Mouse (Mus musculus): ENCODE results near the gene Caap1.
A peak's percentile ranks its signal among the peaks of the same experiment; 100 is the strongest.

Caap1 gene

GRCm38 (mm10) chr4:94556265-94557054 is at the start of gene Caap1, which contains the start of gene Gm10306:
TSS of gene Caap1 (minus strand) at chr4:94556796.
TSS of gene Gm10306 (plus strand) at chr4:94556546.
- DNase-seq (ENCODE audit: low spot score) = peak; percentile 93

DNA sequence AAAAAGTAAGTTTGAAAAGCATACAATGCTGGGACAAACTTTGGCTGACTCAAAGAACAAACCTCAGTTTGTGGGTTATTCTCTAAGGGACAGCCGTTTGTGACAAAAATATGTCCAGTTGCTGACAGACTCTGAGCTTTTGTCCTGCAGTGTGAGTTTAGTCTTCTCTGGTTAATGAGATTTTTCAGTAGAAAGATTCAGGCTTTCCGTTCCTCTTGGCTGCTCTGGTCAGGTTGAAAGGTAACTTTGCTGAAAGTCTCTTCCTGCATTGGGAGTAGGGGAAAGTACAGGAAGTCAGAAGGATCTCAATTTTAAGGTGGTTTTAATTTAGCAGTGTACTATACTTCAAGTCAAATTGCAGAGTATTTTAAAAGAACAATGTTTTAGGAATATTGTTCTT is 49.0 kb upstream of the Caap1 start:
- no peak for DNase-seq (ENCODE audit: low spot score)

GRCm38 (mm10) chr4:94604452-94605019 is 47.9 kb upstream of the Caap1 start:
- no peak for DNase-seq (ENCODE audit: low spot score)

DNA sequence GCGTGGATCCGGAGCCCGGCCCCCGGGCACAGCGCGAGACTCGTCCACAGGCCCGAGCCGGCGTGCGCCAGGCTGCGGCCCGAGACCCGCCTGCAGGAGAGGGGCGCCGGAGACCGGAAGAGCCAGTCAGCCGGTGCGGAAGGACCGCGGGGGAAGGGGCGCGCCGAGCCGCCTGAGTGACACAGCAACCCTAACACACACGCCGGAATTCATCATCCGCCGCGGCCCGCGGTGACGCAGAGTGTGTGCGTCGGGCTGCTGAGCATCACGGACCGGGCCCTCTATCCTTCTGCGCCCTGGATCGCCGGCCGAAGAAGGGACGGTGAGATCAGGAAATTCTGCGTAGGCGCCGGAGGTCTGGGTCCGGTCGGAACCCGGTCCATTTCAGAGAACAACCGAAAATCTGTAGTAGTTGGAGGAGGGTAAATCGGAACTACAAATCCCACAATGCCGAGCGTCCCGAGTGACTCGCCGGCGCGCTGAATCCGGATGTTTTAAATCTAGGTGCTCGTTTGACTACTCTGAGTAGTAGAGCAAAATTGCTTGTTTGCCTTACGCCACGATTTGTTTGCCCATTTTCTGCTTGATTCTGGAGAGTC is 46.5 kb upstream of the Caap1 start, which contains the start of gene Plaa:
TSS of gene Plaa (minus strand) at position 214 of the 599 bp plus-strand sequence.
- DNase-seq (ENCODE audit: low spot score) = peak; percentile 80

DNA sequence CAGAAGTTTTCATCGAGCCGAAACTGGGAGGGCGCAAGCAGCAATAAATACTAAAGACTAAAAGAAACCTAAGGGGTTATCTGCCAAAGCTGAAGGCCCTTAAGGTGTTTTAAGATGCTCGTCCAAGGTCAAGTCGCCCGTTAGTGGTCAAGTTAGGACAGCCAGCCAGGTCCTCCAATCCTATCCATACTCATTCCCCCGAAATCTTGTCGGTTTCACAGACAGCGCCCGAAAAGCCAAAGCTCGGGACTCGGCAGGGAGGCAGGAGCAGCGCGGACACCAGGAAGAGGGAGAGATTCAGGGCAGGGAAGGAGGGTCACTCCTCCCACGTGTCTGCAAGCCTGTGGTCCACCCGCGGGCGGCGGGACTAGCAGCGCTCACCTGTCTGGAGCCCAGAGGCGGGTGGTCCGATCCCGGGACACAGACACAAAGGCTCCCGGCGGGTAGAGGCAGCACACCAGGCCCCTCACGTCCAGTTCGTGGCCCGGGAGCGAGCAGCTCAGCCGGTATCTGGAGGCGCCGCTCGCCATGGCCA is 46.0 kb upstream of the Caap1 start:
- DNase-seq (ENCODE audit: low spot score) = no peak

DNA sequence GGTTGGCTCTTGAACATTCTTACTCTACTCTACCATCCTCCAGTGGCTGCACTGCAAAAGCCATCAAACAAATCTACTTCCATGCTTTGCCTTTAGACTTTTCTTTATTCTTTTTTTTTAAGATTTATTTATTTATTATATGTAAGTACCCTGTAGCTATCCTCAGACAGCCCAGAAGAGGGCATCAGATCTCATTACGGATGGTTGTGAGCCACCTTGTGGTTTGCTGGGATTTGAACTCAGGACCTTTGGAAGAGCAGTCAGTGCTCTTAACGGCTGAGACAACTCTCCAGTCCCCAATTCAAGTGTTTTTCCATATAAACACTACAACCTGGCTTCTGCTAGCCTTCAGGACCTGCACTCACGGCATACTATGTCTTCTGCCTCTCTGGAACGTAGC is 44.8 kb upstream of the Caap1 start:
- no peak for DNase-seq (ENCODE audit: low spot score)

DNA sequence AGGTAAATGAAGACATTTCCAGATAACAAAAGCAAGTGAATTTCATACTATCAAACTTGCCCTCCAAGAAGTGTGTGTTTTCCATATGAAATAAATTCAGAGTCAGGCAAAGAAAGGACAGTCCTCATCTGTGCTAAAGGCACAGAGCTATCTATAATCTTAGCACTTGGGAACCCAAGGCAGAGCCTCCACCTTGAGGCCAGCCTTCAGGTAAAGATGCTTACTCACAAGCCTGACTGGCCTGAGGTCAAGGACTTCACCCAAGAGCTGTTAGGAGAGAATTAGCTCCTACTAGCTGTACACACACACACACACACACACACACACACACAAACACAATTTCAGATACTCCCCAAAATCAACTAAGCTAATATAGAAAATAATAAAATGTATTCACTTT is 36.1 kb upstream of the Caap1 start:
- DNase-seq (ENCODE audit: low spot score) = no peak

GRCm38 (mm10) chr4:94591765-94592381 is 35.3 kb upstream of the Caap1 start:
- DNase-seq (ENCODE audit: low spot score) = no peak

DNA sequence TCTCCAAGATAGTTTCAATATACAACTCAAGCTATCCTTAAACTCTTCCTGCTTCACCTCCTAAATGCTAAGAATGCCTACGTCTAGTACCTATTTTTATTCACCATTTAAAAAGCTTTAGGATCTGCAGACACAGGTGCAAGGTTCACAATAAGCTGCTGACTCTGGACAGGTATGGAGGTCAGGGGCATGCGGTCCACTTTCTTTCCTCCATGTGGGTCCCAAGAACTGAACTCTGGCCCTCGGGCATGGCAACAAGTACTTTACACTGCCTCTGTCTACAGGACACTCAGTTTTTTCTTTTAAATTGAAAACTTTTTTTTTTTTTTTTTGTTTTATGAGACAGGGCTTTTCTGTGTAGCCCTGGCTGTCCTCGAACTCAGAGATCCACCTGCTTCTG is 16.1 kb upstream of the Caap1 start:
- DNase-seq (ENCODE audit: low spot score) = no peak

GRCm38 (mm10) chr4:94564297-94564696 is 7.7 kb upstream of the Caap1 start:
- DNase-seq (ENCODE audit: low spot score) = no peak

DNA sequence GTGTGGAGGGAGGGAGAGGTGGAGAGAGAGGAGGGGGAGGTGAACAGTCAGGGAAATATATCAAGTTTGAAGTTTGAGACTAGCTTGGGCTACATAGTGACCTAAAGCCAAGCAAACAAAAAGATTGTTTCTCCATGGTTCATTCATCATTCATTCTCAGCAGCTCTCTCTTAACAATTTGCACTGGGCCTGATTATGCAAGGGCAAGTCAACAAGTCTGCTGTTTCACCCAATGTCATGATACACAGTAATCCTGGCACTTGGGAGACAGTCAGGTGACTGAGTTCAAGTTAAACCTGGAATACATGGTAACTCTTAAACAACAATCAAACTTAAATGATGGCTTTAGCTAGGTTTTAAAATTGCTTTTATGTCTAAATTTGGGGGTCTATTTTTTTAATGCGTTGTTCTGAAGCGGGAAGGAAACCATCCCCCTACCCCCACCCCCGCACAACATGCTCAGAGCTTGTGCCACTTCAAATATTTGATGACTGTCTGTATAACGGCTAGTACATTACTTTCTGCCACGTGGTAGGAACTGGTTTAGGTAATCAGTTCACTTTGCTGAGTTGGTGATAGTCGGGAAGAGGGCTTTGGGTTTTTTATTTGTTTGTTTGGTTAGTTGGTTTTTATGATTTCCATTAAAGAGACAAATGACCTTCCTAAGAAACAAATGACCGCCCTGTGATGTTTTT is 5.5 kb upstream of the Caap1 start:
- no peak for DNase-seq (ENCODE audit: low spot score)

DNA sequence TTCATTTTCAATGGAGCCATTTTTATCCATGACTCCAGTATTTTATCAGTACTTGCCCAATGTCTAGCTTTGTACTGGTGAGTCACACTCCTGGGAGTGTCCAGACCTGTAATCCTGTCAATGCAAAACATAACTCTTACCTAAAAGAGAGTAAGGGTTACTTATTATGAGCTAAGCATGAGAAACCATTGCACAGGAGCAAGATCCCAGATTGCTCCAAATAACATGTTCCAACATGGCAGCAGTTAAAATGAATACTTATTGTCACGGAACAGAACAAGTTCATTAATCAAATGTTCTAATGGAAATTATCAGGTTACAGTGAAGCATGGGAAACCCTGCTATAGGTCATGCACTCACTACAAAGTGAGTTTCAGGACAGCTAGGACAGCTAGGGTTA is 3.7 kb upstream of the Caap1 start:
- DNase-seq (ENCODE audit: low spot score) = no peak

DNA sequence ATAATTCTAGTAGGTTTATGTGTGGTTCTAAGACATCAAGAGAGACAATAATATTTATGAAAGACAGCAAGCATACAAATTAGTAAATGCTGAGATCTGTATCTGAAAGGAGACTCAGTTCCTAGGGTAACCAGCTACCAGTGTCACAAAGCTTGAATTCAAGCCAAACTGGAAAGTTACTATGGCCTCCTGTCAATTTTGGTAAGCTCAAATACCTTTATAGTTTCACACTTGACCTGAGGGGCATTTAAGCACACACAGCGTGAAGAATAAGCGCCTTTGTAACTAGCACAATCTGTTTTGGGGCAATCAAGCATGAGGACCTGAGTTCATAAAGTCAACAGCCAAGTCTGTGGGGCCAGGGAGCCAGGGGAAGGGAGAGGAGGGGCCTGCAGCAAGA is 2.7 kb upstream of the Caap1 start:
- DNase-seq (ENCODE audit: low spot score) = no peak

GRCm38 (mm10) chr4:94557145-94557544 is 549 bp upstream of the Caap1 start:
- DNase-seq (ENCODE audit: low spot score) = no peak

- no peak for DNase-seq (ENCODE audit: low spot score)
These were observed 1.6 kb downstream of the Caap1 start for GRCm38 (mm10) chr4:94554955-94555494.

- no peak for DNase-seq (ENCODE audit: low spot score)
These were observed 12.3 kb downstream of the Caap1 start for GRCm38 (mm10) chr4:94544321-94544720.

- DNase-seq (ENCODE audit: low spot score) = no peak
These were observed 13.6 kb downstream of the Caap1 start for GRCm38 (mm10) chr4:94543041-94543440.

GRCm38 (mm10) chr4:94533205-94533604 is 23.4 kb downstream of the Caap1 start:
- DNase-seq (ENCODE audit: low spot score) = no peak

- no peak for DNase-seq (ENCODE audit: low spot score)
These were observed 27.1 kb downstream of the Caap1 start for GRCm38 (mm10) chr4:94529448-94529847.

GRCm38 (mm10) chr4:94523321-94523720 is 33.3 kb downstream of the Caap1 start:
- DNase-seq (ENCODE audit: low spot score) = no peak

DNA sequence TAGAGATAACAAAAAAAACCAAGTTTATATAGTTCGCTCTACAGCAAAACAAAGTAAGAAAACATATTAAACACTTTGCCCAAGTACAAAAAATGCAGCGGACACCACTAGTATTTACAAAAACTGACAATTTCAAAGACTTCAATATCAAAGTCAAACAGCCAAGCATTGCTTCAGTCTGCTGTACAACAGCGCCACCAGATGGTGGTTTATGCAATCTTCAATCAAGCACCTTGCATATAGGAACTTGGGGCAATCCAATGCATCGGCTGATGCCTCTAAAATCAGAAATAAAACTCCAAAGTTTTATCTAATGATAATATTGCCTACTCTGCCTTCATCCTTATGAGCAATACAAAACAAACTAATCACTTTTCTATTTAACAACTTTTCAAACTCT is 39.0 kb downstream of the Caap1 start:
- DNase-seq (ENCODE audit: low spot score) = no peak

DNA sequence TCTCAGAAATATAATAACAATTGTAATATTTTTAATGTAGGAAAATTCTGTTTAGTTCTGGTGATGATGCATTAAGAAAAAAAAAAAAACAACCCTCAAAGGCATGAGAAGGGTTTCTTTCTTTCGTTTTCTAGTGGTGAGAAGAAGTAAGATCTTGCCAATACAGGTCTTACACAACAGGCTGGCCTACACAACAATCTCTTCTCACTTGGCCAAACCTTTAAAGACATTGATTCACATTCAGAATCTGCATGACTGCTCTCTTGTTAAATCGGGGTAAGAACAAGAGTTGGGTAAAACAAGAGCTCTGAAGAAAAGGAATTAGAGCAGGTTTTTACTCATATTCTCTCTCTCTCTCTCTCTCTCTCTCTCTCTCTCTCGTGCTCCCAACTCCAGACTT is 41.2 kb downstream of the Caap1 start:
- no peak for DNase-seq (ENCODE audit: low spot score)

Data from ovary, postnatal 10 days (tissue).